Mouse (Mus musculus) gastrocnemius, adult 18-20 months (tissue): Measurements from ENCODE around the gene Arl15. TPM values are rescaled to one million over a fixed set of nuclear protein-coding genes. Genes with fewer than 3 reads are reported as not detected.
A peak's percentile ranks its signal among the peaks of the same experiment; 100 is the strongest.

Source experiments
- DNase-seq: peaks from one replicate; pipeline ENCODE4 v3.0.0; 2021; ENCODE audit warnings: low spot score
- total RNA-seq, 2 experiments: library from RNA; stranded (reverse); gene quantifications; 2 replicates each; pipeline ENCODE4 v1.2.3; 2021

The Arl15 gene
- total RNA-seq, 2 experiments from 2014 or later = 3.6 to 4.0 TPM

DNA sequence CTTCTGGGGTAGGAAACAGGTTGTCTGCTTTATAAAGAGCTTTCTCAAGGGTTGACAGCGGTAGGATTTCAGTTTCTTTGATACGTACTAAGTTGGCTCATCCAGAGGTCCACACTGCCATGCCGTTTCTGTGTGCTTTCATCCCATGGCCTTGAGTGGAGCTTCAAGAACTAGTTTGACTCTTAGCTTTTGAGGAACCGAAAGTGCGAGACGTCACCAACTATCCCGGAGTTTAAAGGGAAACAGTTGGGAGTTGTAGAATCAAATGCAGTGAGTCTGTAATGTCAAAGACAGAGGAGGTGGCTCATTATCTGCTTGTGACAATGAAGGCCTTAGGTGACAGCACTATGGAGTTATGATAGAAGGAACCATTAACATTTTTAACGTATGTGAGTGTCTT is 49.6 kb downstream of the Arl15 start:
- no peak for DNase-seq

DNA sequence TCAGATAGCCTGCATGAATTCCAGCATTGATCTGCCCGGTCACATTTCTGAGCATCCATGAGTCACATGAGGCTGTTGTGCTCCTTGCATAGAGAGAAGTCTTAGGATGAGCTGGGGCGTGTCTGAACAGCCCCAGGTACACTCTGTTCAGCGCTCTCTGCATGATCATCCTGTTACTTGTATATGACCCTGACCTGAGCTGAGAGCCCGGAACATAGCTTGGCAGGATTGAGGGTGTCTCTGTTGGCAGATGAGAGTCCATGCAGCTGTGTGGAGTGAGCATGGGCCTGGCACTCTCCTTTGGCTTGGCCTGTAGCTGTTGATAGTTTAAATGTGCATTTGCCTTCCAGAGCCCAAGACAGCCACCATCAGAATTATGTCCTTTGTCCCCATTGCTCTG is 50.4 kb downstream of the Arl15 start:
- peak; percentile 16 for DNase-seq

DNA sequence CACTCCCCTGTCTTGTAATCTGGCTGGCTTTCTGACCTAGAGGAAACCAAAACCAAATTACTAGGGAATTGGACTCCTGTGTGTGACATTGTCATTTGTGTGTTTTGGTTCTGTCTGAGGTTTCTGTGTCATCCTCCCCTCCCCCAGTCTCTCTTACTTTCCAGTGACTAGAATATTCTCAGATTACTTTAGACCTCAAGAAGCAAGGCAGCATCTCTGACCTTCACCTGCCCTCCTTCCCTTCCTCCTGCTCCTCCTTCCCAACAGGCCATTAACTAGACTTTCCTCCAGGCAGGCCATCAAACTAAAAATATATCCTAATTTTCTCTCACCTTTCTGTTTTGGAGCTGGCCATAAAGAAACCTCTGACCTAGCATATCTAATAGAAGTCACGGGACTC is 50.9 kb downstream of the Arl15 start:
- no peak for DNase-seq

DNA sequence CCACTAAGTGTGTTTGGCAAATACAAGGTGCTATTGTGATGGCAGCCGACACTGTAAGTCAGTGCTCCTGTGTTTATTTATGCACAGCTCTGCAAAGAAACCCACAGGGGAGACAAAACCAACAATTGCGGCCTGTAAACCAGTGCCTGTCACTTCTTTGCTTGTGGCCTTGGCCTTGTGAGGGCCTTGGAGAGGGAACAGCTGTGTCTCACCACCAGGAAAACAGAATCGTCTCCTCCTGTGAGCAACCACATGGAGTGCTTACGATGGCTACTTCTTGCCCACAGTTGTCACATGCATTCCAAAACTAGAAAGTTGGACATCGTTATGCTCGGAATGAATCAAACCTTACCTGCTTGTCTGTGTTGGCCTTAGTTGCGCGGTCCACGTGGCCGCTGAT is 52.1 kb downstream of the Arl15 start:
- no peak for DNase-seq

DNA sequence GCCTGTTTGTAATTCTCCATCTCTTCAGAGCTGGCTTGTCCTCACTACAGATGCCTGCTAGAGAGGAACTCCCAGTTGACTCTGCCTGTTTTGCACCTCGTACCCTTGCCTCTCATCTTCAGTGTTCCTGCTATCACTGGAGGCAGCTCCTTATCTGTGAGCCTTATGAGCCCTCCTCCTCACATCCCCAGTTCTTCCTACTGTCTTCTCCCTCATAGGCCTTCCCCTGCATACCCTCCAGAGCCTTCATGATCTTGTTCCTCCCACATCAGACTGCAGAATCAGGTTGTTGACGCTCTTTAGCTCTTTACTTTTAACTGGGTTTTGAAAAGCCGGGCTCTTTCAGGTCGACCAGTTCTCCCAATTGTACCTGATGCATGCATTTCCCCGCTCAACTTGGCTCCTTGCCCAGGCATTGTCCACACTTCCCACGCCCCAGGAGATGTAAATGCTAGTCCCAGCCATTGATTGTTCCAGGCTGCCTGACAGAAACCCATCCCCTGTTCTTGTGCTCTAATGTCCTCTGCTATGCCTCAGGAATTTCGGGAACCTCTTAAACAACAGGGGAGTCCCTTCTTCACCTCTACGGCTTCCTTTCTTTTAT is 56.2 kb downstream of the Arl15 start:
- DNase-seq = no peak

DNA sequence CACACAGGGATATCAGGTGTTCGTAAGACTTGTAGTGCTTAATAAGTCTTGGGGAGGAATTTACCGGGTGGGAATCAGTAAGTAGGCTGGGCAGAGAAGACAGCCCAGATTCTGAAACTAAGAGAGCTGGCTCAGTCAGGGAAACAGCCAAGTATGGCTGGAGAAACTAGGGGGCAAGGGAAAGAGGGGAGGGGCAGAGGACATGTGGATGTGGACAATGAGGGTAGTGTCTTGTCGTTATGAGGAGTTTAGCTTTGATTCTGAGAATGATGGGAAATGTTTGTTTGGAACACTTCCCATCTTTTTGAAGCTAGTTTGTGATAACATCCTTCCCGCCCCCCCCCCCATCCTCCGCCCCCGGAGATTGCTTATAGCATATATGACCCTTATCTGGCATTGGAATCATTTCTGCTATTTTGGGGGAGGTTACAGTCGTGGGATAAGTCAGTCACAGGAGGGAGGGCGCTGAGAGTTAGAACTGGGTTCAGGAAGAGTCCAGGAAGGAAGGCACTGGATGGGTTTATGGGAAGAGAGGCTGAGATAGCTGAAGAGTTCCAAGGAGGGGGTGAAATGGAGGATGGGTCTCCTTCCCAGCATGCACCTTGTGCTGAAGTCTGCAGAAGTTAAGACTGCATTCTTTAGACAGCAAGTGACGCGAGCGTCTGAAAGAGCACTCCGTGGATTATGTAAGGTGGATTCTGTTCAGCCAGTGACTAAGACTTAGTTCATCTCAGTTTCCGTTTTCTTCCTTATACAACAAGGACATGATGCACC is 57.5 kb downstream of the Arl15 start:
- no peak for DNase-seq

DNA sequence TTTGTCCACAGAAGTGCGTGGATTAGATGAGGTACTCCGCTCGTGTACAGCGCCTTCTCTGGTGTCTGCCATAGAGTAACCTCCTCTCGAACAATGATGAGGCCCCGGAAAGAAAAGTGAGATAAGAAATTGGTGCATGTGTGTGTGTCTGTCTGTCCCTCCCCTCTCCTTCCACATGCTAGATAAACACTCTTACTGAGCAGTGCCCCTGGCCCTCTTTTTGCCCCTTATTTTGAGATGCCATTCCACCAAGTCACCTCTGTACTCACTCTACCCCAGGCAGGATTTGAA is 58.0 kb downstream of the Arl15 start:
- DNase-seq = no peak

DNA sequence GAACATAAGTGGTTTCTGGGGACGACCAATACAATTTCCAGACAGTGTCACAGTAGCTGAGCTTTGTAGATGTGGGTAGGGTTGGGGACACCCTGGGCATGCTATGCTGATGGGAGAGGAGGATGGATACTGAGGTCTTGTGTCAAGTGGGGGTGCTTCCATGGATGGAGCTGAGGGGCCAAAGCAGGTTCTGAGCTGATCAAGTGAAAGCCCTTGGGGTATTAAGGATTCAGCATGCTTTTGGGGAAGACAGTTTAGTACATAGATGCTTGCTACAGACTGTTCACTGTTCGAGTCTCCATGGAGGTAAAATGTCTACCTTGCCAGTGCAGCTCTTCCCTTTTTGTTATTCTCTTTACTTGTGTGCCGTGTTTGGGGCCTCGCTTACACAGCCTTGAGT is 59.8 kb downstream of the Arl15 start:
- DNase-seq = no peak

DNA sequence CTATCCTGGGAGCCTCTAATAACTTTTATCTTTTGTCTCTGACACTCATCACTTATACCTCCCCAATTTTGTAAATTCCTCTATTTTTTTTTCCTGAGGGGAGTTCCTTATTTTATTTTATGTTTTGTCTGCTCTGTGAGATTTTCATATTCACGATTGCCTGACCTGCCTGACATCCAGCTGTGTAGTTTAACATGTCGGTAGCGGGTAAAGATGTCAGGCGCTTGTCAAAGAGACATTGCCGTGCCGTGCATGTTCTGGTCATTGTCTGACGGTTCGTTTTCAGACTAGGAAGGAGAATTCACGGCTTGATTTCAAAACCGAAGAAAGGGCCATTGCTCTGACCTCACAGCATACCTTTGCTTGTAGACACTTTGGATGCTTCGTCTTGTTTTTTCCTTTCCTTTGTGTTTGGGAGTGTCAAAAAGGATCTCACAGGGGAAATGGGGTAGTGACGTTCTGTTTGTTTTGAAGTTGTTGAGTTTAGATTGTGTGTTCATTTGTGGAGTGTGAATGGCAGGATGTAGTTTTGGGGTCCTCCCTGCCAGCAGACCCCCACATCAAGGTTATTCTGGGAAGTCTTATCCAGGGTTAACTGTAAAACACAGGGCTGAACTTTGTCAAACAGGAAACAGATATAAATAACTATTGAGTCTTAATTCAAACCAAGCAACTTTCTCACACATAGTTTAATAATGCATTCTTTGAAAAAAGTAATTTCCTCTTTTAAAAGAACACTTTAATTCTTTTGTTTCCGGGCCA is 60.4 kb downstream of the Arl15 start:
- DNase-seq = no peak

DNA sequence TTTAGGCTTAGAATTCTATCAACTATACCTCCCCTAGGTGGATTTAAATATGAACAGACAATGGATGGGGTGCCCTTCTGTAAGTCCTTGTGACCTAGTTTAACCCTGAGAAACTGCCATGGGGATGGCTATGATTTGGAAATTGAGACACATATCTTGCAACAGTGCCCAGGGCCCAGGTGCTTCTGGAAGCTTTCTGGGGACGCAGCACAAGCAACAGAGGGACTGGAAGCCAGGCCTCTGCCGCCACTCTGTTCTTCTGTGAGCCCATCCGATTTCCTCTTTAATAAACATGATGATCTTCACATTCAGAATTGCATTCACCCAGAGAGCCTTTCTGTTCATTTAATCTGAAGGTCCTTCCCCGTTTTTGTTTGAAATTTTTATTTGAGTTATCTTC is 62.6 kb downstream of the Arl15 start:
- no peak for DNase-seq

DNA sequence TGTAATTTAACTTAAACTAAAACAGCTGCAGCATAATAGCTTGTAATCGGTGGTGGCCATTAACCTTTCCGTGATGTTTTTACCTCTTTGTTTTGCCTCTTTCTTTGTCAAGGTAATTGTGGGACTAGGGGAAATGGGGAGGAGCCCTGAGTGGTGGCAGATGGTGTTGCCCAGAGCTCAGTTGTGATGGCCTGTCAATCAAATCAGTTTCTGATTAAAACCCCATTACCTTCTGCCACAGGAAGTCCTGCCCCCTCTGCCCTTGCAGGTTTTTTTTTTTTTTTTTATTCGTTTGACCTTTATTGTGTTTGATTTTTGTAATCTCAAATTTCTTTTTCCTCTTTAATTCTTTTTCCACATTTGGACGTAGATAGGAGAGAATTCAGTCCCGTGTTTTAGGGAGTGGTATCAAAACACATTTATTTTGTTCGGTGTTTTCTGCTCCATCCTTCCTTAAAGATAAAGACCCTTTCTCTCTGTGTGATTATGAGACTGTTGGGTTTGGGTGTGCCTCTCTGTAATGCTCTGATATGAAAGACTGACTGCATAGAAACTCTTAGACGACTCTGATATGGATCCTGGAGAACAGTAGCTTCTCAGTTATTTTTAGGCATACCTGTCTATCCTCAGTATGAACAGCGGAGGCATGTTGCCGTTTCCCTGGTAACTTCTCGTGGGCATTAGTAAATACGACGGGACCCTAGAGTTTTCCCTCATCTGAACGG is 64.5 kb downstream of the Arl15 start:
- DNase-seq = no peak

DNA sequence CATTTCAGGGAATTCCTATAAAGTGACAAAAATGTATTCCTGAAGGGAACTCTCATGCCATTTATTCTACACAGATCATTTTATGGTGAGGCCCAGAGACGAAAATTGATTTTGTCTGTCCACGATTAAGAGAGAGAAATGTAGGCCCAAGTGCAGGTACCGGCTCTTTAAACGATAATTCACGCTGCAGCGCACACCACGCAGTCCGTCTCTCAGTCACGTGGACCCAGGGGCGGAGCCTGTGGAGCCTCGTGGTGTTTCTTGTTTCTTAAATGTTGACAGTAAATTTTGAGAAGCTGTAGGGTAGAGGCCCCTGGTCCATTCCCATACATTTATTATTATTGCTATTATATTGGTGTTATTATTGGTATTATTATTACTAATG is 65.1 kb downstream of the Arl15 start:
- no peak for DNase-seq

DNA sequence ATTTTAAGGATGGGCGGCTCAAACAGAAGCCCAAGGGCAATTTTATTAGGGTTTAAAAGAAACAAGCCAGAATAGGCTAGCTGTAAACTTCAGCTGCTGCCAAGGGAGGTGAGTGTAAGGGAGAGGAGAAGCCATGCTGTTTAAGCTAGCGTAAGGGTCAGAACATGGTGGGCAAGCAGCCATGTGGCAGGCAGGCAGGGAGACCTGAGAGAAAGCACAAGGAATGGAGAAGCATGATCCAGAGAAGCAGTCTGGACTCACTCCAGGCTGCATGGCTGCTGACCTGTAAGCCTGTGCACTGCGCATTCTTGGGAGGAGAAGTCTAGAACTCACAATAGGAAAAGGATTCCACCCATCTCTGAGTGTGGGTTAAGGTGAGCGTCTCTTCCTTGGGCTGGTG is 66.5 kb downstream of the Arl15 start:
- DNase-seq = no peak

DNA sequence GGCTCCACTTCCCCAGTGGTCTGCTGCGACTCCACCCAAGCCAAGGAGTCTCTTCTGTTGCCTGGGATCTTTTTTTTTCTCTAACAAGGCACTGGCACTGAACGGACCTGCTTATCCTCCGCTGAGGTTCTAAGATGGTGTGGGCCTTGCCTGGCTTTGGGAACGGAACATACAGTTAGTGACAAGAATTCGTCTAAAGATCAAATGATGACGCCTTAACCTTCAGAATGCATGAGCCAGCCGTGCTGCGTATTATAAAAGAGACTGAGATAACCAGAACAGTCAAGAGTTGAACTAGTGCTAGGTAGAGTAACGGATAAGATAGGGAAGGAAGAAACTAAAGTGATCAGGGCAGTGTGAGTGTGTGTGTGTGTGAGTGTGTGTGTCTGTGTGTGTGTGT is 66.9 kb downstream of the Arl15 start:
- no peak for DNase-seq

DNA sequence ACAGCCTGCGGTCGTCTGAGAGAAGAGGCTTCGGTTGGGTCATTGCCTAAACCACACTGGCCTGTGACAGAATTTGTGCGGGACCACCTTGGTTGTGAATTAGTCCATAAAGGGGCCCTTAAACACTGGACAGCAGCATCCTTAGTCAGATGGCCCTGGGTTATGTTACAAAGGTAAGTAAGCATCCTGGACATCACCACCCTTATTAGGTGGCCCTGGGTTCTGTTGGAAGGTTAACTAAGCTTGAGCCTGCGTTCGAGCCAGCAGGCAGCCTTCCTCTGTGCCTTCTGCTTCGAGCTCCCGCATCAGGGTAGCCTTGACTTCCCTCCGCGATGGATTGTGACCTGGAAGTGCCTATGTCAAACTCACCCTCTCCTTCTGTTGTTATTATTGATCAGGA is 68.6 kb downstream of the Arl15 start:
- no peak for DNase-seq

DNA sequence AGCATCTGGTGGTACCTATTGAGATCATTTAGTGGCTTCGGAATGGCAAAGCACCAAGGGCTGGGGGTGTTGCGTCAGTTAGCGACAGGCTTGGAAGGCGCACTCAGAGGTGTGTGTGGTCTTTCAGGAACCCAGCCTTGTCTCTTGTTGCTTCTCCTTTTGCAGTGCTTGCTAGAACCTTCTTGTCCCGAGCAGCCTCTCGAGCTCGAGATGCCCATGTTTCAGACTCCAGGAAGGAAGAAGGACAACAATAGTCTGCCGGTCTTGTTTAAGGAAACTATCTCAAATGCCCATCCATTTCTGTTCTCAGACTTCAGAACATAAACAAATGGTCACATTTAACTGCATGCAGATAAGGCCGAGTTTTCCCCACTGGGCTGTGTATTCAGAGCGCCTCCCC is 69.4 kb downstream of the Arl15 start:
- DNase-seq = no peak

DNA sequence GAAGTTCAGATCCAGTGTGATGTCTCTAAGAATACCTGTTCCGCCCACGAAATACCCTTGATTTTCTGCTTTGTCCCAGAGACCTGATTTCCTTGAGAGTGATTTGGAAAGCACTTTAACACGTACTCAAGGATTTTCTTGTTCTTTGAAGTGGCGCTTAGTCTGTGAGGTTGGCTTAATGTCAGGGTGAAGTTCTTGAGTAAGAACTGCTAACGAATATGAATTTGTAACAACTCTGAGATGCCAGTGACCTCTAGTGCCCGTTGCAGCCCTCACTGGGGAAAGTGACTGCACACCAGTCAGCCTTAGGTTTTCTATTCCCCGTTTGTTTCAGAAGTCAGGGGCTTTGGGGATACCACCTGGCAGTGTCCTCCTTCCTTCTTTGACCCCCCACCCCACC is 70.0 kb downstream of the Arl15 start:
- DNase-seq = no peak

DNA sequence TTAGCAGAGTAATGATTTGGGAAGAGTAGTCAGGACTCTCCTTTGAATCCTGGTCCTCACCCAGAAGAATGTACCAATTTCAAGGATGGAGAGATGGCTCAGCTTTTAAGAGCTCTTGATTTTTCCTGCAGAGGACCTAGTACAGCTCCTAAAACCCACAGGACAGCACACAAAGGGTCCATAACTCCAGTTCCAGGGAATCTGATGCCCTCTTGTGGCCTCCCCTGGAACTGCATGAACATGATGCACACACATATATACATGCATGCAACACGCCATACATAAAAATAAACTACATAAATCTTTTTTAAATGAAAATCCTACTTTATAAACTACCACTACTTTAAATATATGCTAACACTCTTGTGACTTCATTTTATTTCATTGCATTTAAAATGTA is 70.6 kb downstream of the Arl15 start:
- DNase-seq = peak; percentile 53

DNA sequence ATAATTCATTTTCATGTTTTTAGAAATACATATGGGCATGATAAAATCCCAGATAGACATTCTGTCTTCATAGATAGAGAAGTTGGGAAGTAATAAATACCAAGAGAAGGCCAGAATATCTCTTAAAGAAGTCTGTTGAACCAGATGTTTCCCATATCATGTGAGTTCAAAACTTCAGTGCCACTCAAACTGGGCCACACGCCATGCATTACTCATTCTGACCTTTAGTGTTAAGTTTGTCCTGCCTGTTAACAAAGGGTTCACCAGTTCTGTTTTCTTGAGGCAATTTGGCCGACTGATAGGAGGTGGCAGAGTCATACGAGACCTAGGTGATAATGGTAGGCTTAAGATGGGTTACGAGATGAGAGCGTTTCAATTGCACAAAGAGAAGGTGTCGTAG is 71.1 kb downstream of the Arl15 start:
- DNase-seq = no peak

DNA sequence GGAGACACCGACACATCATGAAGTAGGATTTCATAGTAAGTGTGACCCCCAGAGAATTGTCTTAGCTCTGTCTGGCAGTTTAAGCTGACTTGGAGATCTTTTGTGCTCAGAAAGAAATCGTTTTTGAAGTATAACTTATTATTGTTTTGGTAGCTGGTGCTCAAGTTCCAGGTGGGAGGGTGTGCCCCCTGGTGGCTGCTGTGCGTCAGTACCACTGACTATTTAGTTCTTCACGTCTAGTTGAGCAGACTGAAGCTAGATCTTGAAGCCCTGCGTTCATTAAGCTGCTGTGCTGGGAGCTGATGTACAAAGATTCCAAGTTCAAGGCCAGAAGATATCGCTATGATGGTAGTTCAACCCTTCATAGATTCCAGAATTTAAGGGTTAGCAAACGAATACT is 71.5 kb downstream of the Arl15 start:
- DNase-seq = peak; percentile 56

DNA sequence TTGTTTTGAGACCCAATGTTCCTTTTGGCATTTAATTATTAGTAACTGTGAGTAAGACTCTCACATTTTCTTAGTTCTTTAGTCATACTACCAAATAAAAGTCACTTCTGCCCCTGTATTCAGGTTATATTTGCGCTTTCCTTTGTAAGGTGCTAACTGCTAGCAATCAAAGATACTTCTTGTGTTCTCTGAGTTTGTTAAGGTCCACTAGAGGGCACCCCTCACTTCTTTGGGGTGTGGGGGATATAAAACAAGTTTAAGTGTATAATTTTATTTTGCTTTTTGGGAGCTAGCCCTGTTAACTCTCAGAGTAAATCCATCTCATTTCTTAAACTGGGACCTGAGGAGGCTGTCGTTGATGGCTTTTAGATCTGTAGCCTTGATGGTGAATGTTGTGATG is 73.4 kb downstream of the Arl15 start:
- DNase-seq = no peak
